Mouse (Mus musculus) layer of hippocampus, adult 2 months (tissue): ENCODE data around the gene Ccr3. TPM values are rescaled to one million over a fixed set of nuclear protein-coding genes. Genes with fewer than 3 reads are reported as not detected.
"Not testable (repeated sequence)": the region's sequence is repeated elsewhere in the genome, so short reads cannot be mapped to it uniquely, and the experiment has no call there.

ENCODE experiments used
- DNase-seq, 2 experiments: peaks; one replicate each; pipeline ENCODE4 v3.0.0; 2022; ENCODE audit warnings: low spot score in 2 of 2
- H3K27ac ChIP-seq: fragments of 200-600 bp; 2 replicates; pipeline ENCODE4 v1.8.1; 2022
- H3K4me3 ChIP-seq: fragments of 200-600 bp; 2 replicates; pipeline ENCODE4 v1.8.1; 2022; ENCODE audit warnings: mild to moderate bottlenecking
- CTCF ChIP-seq: fragments of 200-600 bp; conservative IDR thresholded peaks from 2 replicates; pipeline ENCODE4 v1.8.1; 2022; ENCODE audit warnings: antibody characterized with exemption, mild to moderate bottlenecking, moderate library complexity
- total RNA-seq, 2 experiments: library from RNA; stranded (reverse); gene quantifications; 2 replicates each; pipeline ENCODE4 v1.2.3; 2021

Ccr3 gene
- total RNA-seq, 2 experiments from 2014 or later, result not detected

DNA sequence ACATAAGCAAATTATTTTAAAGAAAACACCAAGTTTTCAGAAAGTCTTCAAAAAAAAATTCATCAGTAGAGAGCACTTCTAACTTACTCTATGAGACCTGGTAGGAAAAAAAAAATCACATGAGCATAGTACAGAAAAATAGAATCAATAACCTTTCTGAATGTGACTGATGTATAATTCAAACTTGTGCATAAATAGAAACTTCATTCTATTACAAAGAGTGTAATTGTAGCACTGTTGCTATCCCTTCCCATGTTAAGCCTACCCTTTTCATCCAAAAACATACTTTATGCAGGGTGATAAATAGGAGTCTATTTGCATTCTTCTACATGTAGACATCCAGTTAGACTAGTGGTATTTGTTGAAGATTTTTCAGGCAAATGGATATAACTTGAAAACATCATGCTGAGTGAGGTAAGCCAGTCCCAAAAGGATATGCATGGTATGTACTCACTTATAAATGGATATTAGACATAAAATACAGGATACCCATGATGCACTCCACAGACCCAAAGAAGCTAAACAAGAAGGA, 44.9 kb downstream of the Ccr3 start:
- TF ChIP-seq CTCF, result no peak
- Histone ChIP-seq H3K27ac (no peak overlapping the region), H3K4me3 (no peak overlapping the region)
- DNase-seq, result no peak

GRCm38 (mm10) chr9:124068098-124069058, 46.6 kb downstream of the Ccr3 start:
- no peak overlapping the region for H3K4me3 ChIP-seq
- no peak for TF ChIP-seq CTCF
- no peak overlapping the region for H3K27ac ChIP-seq
- DNase-seq, result no peak

DNA sequence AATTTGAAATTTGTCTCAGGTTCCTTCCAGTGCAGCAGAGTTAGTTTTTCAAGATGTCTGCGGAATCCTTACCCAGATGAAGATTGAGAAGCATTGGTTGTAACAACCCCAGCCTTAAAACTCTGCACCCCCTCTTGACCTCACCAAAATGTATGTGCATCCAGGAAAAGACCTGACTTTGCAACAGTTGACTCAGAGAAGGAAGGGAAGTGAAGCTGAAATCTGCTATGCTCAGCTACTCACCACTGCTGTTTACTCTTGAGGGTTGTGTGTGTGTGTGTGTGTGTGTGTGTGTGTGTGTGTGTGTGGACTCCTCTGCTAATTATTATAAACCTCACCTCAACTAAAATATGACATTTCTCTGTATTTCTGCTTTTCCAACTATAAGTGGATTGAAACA, 49.7 kb downstream of the Ccr3 start:
- no peak for DNase-seq
- TF ChIP-seq CTCF, result no peak
- no peak overlapping the region for H3K4me3 ChIP-seq
- H3K27ac ChIP-seq, result no peak overlapping the region

- DNase-seq, result no peak
- TF ChIP-seq CTCF, result no peak
- H3K4me3 ChIP-seq, result no peak overlapping the region
- H3K27ac ChIP-seq, result no peak overlapping the region
Observed at GRCm38 (mm10) chr9:124079803-124080202, 58.0 kb downstream of the Ccr3 start.

DNA sequence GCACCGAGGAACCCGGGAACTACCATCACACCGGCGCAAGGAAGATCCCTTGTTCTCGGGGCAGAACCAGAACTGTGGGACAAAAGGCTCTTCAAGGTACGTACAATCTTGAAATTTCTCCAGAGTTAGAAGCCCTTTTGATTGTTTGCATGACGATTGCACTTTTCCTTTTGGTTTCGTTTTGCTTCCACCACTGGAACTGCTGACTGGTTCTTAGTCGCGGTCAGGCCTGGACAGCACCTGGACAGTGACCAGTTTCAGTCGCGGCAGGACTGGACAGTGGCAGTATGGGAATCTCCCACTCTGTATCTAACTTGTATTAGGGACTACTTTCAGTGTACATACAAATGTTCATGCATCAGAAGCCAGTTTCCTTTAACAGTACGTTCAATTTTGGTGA, 58.7 kb downstream of the Ccr3 start:
- not testable (repeated sequence) for H3K27ac ChIP-seq, H3K4me3 ChIP-seq, DNase-seq

Other genes starting within 250 kb of the Ccr3 start
- not detected for gene Cxcr6, start 215.5 kb upstream of the Ccr3 start, total RNA-seq
- gene Fyco1, start 170.1 kb upstream of the Ccr3 start, total RNA-seq, result 10 to 100 TPM; 44.7 to 49.6 TPM
- gene Xcr1, start 159.9 kb upstream of the Ccr3 start, total RNA-seq, result not detected
- gene Ccr1, start 53.3 kb upstream of the Ccr3 start, total RNA-seq, result under 1 TPM in 1 of 2 experiments, not detected in 1; 0.46 TPM
- gene Ccr1l1, start 43.6 kb upstream of the Ccr3 start, total RNA-seq, result not detected
- gene Ccr2, start 80.0 kb downstream of the Ccr3 start, total RNA-seq, result under 1 TPM in 1 of 2 experiments, not detected in 1; 0.23 TPM
- gene Ccr5, start 99.6 kb downstream of the Ccr3 start, total RNA-seq, result 10 to 100 TPM in 1 of 2 experiments, 1 to 10 TPM in 1; 7.9 to 10.2 TPM